ENCODE assay signal across 18 mouse cellular contexts in the genomic region with DNA sequence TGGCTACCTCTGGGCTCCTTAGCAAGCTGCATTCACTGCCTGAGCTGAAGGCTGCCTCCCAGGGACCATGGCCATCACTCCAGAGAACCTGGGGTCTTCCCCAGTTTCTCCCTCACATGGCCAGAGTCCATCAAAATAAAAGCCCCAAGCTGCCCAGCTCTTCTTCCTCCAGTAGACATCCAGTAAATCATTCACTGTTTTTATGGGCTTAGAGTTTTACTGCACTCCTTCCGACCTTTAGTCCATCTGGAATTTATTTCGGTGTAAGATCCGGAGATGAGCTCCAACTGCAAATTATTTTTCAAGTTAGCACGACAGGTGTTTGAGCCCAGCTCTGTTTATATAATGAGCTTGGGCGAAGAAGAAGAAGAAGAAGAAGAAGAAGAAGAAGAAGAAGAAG.
A peak's percentile ranks its signal among the peaks of the same experiment; 100 is the strongest.
DNase-seq lines count a peak whose midpoint lies in the region; ATAC-seq and TF ChIP-seq lines count a peak whose summit lies in the region.
"Had no signal": no experiment of that assay in that cellular context is flagged by ENCODE, and none has a peak within 500 bp of the region (broad histone marks: within the 10 kb centered on the region; RNA-seq: fewer than 3 reads in every experiment).

No protein-coding gene starts in this region.

- no peaks in the 10 kb centered on the region; the same call in 1 of the 2 replicates for H3K4me1 ChIP-seq in intestine, postnatal 0 days (replicated peaks; ENCODE audit: control insufficient read depth, insufficient read depth, low read length)
- H3K4me1 ChIP-seq: embryonic facial prominence, embryonic 12.5 days; forebrain, embryonic 15.5 days; heart, embryonic 13.5 days; hindbrain, embryonic 12.5 days had no signal

- DNase-seq in kidney, adult 8-10 months: peak; percentile 32 to 60
- DNase-seq in kidney, postnatal 25 days: no peak
- peak; percentile 13 for DNase-seq in kidney, postnatal 10 days
- no peak for DNase-seq in ovary, postnatal 14 days (ENCODE audit: low spot score)
- no peak for DNase-seq in cerebellum, adult 9-11 months
- no peak for DNase-seq in MN1 (ENCODE audit: low spot score)
- DNase-seq: adrenal gland, adult 8-10 months; adrenal gland, postnatal 36 days; cerebellum, adult 8-10 months; cerebellum, postnatal 25 days; gastrocnemius, postnatal 36 days; heart, adult 11 months; heart, postnatal 36 days had no signal

- no peak overlapping the region for H3K27ac ChIP-seq in intestine, postnatal 0 days (ENCODE audit: low read depth, low read length)
- H3K27ac ChIP-seq: embryonic facial prominence, embryonic 12.5 days; forebrain, embryonic 15.5 days; heart, embryonic 13.5 days; hindbrain, embryonic 12.5 days had no signal

- H3K4me2 ChIP-seq in intestine, postnatal 0 days (replicated peaks; ENCODE audit: low read depth): 0 out of 2 replicates have a peak overlapping the region, but pooled peaks have one; percentile 3
- H3K4me2 ChIP-seq: embryonic facial prominence, embryonic 12.5 days; forebrain, embryonic 15.5 days; heart, embryonic 13.5 days; hindbrain, embryonic 12.5 days had no signal

- no peak for TF ChIP-seq CTCF in intestine, postnatal 0 days (IDR thresholded peaks at IDR 0.05; ENCODE audit: low read depth)

- no peak overlapping the region for H3K4me3 ChIP-seq in intestine, postnatal 0 days (ENCODE audit: low read depth, low read length)
- H3K4me3 ChIP-seq: embryonic facial prominence, embryonic 12.5 days; forebrain, embryonic 15.5 days; heart, embryonic 13.5 days; hindbrain, embryonic 12.5 days had no signal

- 35% methylated on average over 5 of the region's 5 CpGs for WGBS in intestine, postnatal 0 days

- ATAC-seq in intestine, postnatal 0 days: peak; percentile 58; the same call in 1 of the 2 replicates
- ATAC-seq: forebrain, embryonic 15.5 days had no signal

- no peaks in the 10 kb centered on the region for H3K36me3 ChIP-seq in intestine, postnatal 0 days (ENCODE audit: control insufficient read depth, insufficient read depth)
- H3K36me3 ChIP-seq: embryonic facial prominence, embryonic 12.5 days; forebrain, embryonic 15.5 days; heart, embryonic 13.5 days; hindbrain, embryonic 12.5 days had no signal

- H3K27me3 ChIP-seq in intestine, postnatal 0 days (replicated peaks; ENCODE audit: control insufficient read depth, insufficient read depth, low read length): no peaks in the 10 kb centered on the region
- H3K27me3 ChIP-seq: embryonic facial prominence, embryonic 12.5 days; forebrain, embryonic 15.5 days; hindbrain, embryonic 12.5 days had no signal

- no peak overlapping the region for H3K9ac ChIP-seq in intestine, postnatal 0 days (ENCODE audit: low read depth, low read length)
- H3K9ac ChIP-seq: embryonic facial prominence, embryonic 12.5 days; forebrain, embryonic 15.5 days; heart, embryonic 13.5 days; hindbrain, embryonic 12.5 days had no signal

- no peaks in the 10 kb centered on the region for H3K9me3 ChIP-seq in intestine, postnatal 0 days (ENCODE audit: control insufficient read depth)
- H3K9me3 ChIP-seq: embryonic facial prominence, embryonic 12.5 days; forebrain, embryonic 15.5 days; heart, embryonic 13.5 days; hindbrain, embryonic 12.5 days had no signal

Comparison
In these comparisons a context has a peak if more than half of its experiments do, and no peak if none do; other contexts are left out.
1. DNase-seq: peak in kidney, adult 8-10 months (2 of 2) and kidney, postnatal 10 days (single experiment); none in kidney, postnatal 25 days (0 of 2), ovary, postnatal 14 days (single experiment), cerebellum, adult 9-11 months (single experiment) and MN1 (single experiment).